Mouse (Mus musculus): ENCODE measurements at regions not wholly inside any gene's neighbourhood (a gene's known extent, or its start where the extent isn't known, plus 50 kb on each side); places are given as distances from the start of the nearest gene placed in this dataset.

DNA sequence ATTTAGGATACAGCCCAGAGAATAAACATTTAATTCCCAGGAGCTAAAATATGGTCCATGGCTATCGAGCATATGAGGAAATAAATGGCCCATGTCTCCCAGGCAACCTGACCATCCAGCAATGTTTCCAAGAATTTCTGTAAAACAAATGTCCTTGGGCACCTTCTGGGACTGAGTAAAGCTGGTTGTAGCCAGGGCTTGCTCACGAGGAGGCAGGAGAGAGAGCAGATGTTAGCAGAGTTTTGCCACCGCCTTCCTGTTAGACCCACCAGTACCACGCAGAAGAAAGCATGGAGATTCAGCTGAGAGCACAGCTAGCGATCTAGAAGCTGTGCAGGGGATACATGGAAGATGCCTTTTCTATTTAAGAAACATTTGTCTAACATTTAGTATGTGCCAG lies 70.8 kb upstream of the Srrm4 start:
- no peak for TF ChIP-seq CTCF (IDR thresholded peaks at IDR 0.05; ENCODE audit: borderline replicate concordance, control insufficient read depth, extremely low read depth, insufficient read depth, low read length, poor library complexity)
- TF ChIP-seq POLR2A (IDR thresholded peaks at IDR 0.05; ENCODE audit: control insufficient read depth, extremely low read depth, insufficient read depth, low read length, poor library complexity) = no peak

Measured in thymus, adult 2 months (tissue).